ENCODE assay signal across 26 mouse cellular contexts in genomic region chr2:77898436-77898835, GRCm38 (mm10).
"Had no signal": no experiment of that assay in that cellular context is flagged by ENCODE, and none has a peak within 500 bp of the region (broad histone marks: within the 10 kb centered on the region; RNA-seq: fewer than 3 reads in every experiment).

No protein-coding gene starts in this region.

- DNase-seq: gastrocnemius, adult 2 months; gastrocnemius, postnatal 10 days; gastrocnemius, postnatal 25 days; heart, adult 11 months; heart, adult 2 months; heart, postnatal 14 days; heart, postnatal 36 days; kidney, adult 11 months; kidney, adult 2 months; kidney, adult 9 months; kidney, postnatal 14 days; kidney, postnatal 36 days; layer of hippocampus, postnatal 36 days; left cerebral cortex, postnatal 4 days had no signal

- H3K4me2 ChIP-seq: heart, embryonic 11.5 days; heart, embryonic 13.5 days; heart, embryonic 15.5 days; hindbrain, embryonic 13.5 days; hindbrain, embryonic 15.5 days; kidney, embryonic 15.5 days; limb, embryonic 13.5 days; limb, embryonic 15.5 days; liver, embryonic 12.5 days had no signal

- H3K4me3 ChIP-seq: gastrocnemius, adult 2 months; heart, adult 2 months; heart, embryonic 13.5 days; heart, embryonic 15.5 days; hindbrain, embryonic 13.5 days; hindbrain, embryonic 15.5 days; kidney, embryonic 15.5 days; limb, embryonic 13.5 days; limb, embryonic 15.5 days; liver, embryonic 12.5 days had no signal

- H3K27me3 ChIP-seq: heart, embryonic 13.5 days; heart, embryonic 15.5 days; hindbrain, embryonic 13.5 days; hindbrain, embryonic 15.5 days; kidney, embryonic 15.5 days; limb, embryonic 13.5 days; limb, embryonic 15.5 days; liver, embryonic 12.5 days had no signal

- H3K9me3 ChIP-seq: heart, embryonic 13.5 days; heart, embryonic 15.5 days; hindbrain, embryonic 13.5 days; hindbrain, embryonic 15.5 days; kidney, embryonic 15.5 days; limb, embryonic 13.5 days; limb, embryonic 15.5 days; liver, embryonic 12.5 days had no signal

- H3K27ac ChIP-seq: gastrocnemius, adult 2 months; heart, adult 2 months; heart, embryonic 13.5 days; heart, embryonic 15.5 days; hindbrain, embryonic 13.5 days; hindbrain, embryonic 15.5 days; hindbrain, postnatal 0 days; kidney, embryonic 15.5 days; kidney, postnatal 0 days; limb, embryonic 13.5 days; limb, embryonic 15.5 days; liver, embryonic 12.5 days had no signal

- H3K9ac ChIP-seq: heart, embryonic 13.5 days; heart, embryonic 15.5 days; hindbrain, embryonic 13.5 days; hindbrain, embryonic 15.5 days; kidney, embryonic 15.5 days; limb, embryonic 13.5 days; limb, embryonic 15.5 days; liver, embryonic 12.5 days had no signal

- H3K4me1 ChIP-seq: heart, embryonic 13.5 days; heart, embryonic 15.5 days; hindbrain, embryonic 13.5 days; hindbrain, embryonic 15.5 days; kidney, embryonic 15.5 days; limb, embryonic 13.5 days; limb, embryonic 15.5 days; liver, embryonic 12.5 days had no signal

- ATAC-seq: hindbrain, postnatal 0 days; intestine, embryonic 16.5 days; liver, embryonic 12.5 days had no signal
